Mouse (Mus musculus): Measurements from ENCODE around the gene Preb. TPM values are rescaled to one million over a fixed set of nuclear protein-coding genes. Genes with fewer than 3 reads are reported as not detected.

Gene Preb
- total RNA-seq, 1 experiment from 2014 or later: 131 TPM

Other genes starting within 250 kb of the Preb start
- gene Dpysl5, start 248.8 kb downstream of the Preb start, total RNA-seq (2021): 0.57 and 1.3 TPM in 2 replicates
- gene Mapre3, start 145.7 kb downstream of the Preb start, total RNA-seq (2021): 51.8 and 62.9 TPM in 2 replicates
- 49.2 and 52.8 TPM in 2 replicates for gene Tmem214, start 92.3 kb downstream of the Preb start, total RNA-seq (2021)
- gene Agbl5, start 71.7 kb downstream of the Preb start, total RNA-seq (2021): 12.1 and 17.3 TPM in 2 replicates
- gene Ost4, start 52.6 kb downstream of the Preb start, total RNA-seq (2021): 190 and 207 TPM in 2 replicates
- 41.3 and 57.2 TPM in 2 replicates for gene Emilin1, start 47.0 kb downstream of the Preb start, total RNA-seq (2021)
- gene Khk, start 38.9 kb downstream of the Preb start, total RNA-seq (2021): 28.5 and 58.5 TPM in 2 replicates
- 1.0 TPM in 1 of 2 replicates, not detected in the other for gene Cgref1, start 14.8 kb downstream of the Preb start, total RNA-seq (2021)
- gene Tcf23, start 8.3 kb upstream of the Preb start, total RNA-seq (2021): 0.70 and 1.3 TPM in 2 replicates
- gene Atraid, start 88.0 kb upstream of the Preb start, total RNA-seq (2021): 136 and 139 TPM in 2 replicates
- gene Slc5a6, start 88.6 kb upstream of the Preb start, total RNA-seq (2021): 26.4 and 32.1 TPM in 2 replicates
- gene Cad, start 94.4 kb upstream of the Preb start, total RNA-seq (2021): 28.3 and 29.1 TPM in 2 replicates
- not detected in 2 replicates for gene Dnajc5g, start 145.9 kb upstream of the Preb start, total RNA-seq (2021)
- gene Slc30a3, start 147.9 kb upstream of the Preb start, total RNA-seq (2021): not detected in 2 replicates
- not detected in 2 replicates for gene Trim54, start 156.4 kb upstream of the Preb start, total RNA-seq (2021)
- not detected in 2 replicates for gene Ucn, start 178.5 kb upstream of the Preb start, total RNA-seq (2021)
- gene Mpv17, start 193.9 kb upstream of the Preb start, total RNA-seq (2021): 60.3 and 66.6 TPM in 2 replicates
- gene Gm29609, start 219.6 kb upstream of the Preb start, total RNA-seq (2021): 3.2 and 3.5 TPM in 2 replicates
- 67.1 and 82.5 TPM in 2 replicates for gene Gtf3c2, start 219.8 kb upstream of the Preb start, total RNA-seq (2021)
- 97.6 and 99.5 TPM in 2 replicates for gene Snx17, start 232.9 kb upstream of the Preb start, total RNA-seq (2021)
- 45.2 and 52.6 TPM in 2 replicates for gene Eif2b4, start 233.1 kb upstream of the Preb start, total RNA-seq (2021)
- 28.4 and 34.3 TPM in 2 replicates for gene Zfp513, start 241.9 kb upstream of the Preb start, total RNA-seq (2021)

Data from adrenal gland, postnatal 25 days (tissue).